Mouse (Mus musculus) neural tube, embryonic 15.5 days (tissue): ENCODE measurements around the gene Zc3h12a. TPM values are rescaled to one million over a fixed set of nuclear protein-coding genes. Genes with fewer than 3 reads are reported as not detected.

Source experiments
- ATAC-seq: fragments of 200-750 bp; cut with Nextera tagmentation; 2 replicates; pipeline ENCODE4 v1.8.0; 2017; ENCODE audit warnings: mild to moderate bottlenecking, moderate TSS enrichment, moderate library complexity; ENCODE audit not compliant: low FRiP score
- H3K27ac ChIP-seq: fragments of 300-500 bp; sonication (generic); replicated peaks from 2 replicates; pipeline ENCODE4 v1.5.1; 2015; ENCODE audit warnings: mild to moderate bottlenecking, inconsistent platforms
- H3K27me3 ChIP-seq: fragments of 300-500 bp; sonication (generic); replicated peaks from 2 replicates; pipeline ENCODE4 v1.6.1; 2015; ENCODE audit warnings: inconsistent platforms
- H3K36me3 ChIP-seq: fragments of 300-500 bp; sonication (generic); 2 replicates; pipeline ENCODE4 v1.6.1; 2015; ENCODE audit warnings: inconsistent platforms
- H3K4me1 ChIP-seq: fragments of 300-500 bp; sonication (generic); 2 replicates; pipeline ENCODE4 v1.6.1; 2015; ENCODE audit warnings: inconsistent platforms
- H3K4me2 ChIP-seq: fragments of 300-500 bp; sonication (generic); 2 replicates; pipeline ENCODE4 v1.6.1; 2015; ENCODE audit warnings: inconsistent platforms, mild to moderate bottlenecking, moderate library complexity
- H3K4me3 ChIP-seq: fragments of 300-500 bp; sonication (generic); replicated peaks from 2 replicates; pipeline ENCODE4 v1.5.1; 2015; ENCODE audit warnings: mild to moderate bottlenecking, inconsistent platforms
- H3K9ac ChIP-seq: fragments of 300-500 bp; sonication (generic); replicated peaks from 2 replicates; pipeline ENCODE4 v1.6.1; 2015; ENCODE audit warnings: mild to moderate bottlenecking, inconsistent platforms
- H3K9me3 ChIP-seq: fragments of 300-500 bp; sonication (generic); replicated peaks from 2 replicates; pipeline ENCODE4 v1.6.1; 2016; ENCODE audit warnings: inconsistent platforms
- WGBS: fragments of 180-500 bp; shearing (Covaris S2); methylation state at CpG from one replicate; pipeline ENCODE4 v1.1.7; 2015; ENCODE audit warnings: mixed read lengths; 5-methylcytosine and 5-hydroxymethylcytosine counted together
- polyA plus RNA-seq: library from polyadenylated mRNA; unstranded; fragments of >200 nt; fragmentation: Nextera tagmentation; extraction: Ambion mirVana; gene quantifications from 2 replicates; pipeline ENCODE4 v1.2.1, GENCODE M21; 2015

The Zc3h12a gene
- polyA plus RNA-seq = 0.15 and 0.68 TPM in 2 replicates

DNA sequence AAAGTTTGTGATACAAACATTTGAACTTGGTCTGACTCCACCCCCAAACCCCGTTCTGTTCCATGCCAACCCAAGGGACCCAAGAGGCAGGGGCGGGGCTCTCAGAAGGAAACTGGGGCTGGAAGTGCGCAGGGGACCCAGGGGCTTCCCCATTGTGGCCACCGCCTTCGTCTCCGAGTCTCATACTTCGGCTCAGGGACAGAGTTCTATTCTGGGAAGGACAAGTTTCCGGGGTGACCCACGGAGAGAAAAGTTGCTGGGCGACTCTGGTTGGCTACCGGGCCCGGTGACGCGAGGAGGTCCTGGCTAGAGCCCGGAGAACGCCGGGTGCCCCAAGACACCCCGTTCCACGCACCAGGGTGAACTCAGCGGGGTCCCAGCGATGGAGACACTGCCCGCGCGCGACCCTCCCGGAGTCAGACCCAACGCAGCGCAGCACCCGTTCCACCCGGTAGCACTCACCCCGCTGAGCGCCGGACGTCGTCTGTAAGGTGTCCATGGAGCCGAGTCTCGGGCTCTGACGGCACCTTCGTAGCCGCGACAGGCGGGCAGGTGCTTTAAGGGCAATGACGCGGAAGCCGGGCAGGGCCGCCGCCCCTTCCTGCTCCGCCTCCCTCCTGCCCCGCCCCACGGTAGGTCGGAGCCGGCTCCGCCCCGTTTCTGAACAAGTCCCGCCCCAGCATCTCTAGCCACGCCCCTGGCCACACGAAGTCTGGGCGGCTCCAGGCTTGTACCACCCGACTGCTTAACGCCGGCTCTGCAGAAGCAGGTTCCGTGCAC is at the start of gene Zc3h12a:
Gene Zc3h12a, minus strand, starts transcription at position 536 of the 780 bp plus-strand sequence.
- H3K9me3 ChIP-seq = no peaks in the 10 kb centered on the region
- WGBS = 1% methylated on average over 61 of the region's 62 CpGs

DNA sequence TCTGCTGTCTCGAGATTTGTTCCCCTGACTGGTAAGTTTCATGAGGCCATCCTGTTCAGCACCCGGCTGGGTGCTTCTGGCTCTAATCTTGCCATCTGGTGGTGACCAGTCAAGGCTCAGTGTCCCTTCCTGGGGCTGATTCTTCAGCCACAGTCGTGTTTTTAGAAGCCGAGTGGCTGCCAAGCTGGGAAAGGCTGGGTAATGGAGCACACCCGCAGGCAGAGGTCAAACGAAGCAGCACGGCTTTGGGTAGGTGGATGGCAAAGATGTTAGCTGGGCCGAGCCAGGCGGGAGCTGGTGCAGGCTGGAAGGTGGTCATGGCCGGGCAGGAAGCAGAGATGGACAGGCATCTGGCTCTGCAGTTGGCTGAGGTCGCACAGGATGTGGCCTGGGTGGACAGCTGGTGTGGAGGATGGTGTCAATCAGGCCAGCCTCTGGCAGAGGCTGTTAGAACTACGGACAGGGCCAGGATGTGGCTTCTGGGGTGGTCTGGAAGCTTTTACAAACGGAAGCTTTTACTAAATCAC is 49.1 kb upstream of the Zc3h12a start:
- H3K4me3 ChIP-seq = no peak overlapping the region
- peaks cover 26% of the 10 kb centered on the region for H3K4me1 ChIP-seq
- WGBS = 51% methylated on average over 13 of the region's 13 CpGs
- no peaks in the 10 kb centered on the region for H3K9me3 ChIP-seq
- H3K36me3 ChIP-seq = no peaks in the 10 kb centered on the region
- no peak overlapping the region for H3K9ac ChIP-seq
- no peaks in the 10 kb centered on the region for H3K27me3 ChIP-seq
- no peak for ATAC-seq
- H3K27ac ChIP-seq = no peak overlapping the region
- H3K4me2 ChIP-seq = no peak overlapping the region

More for the DNA sequence above, at the start of gene Zc3h12a:
- peak within 1 kb of the TSS; percentile 98 for H3K4me2 ChIP-seq
- H3K27ac ChIP-seq = no peak within 1 kb of the TSS
- peak; percentile 84 for ATAC-seq
- H3K27me3 ChIP-seq = peaks cover 17% of the 10 kb centered on the region
- H3K9ac ChIP-seq = peak within 1 kb of the TSS; percentile 65
- H3K4me3 ChIP-seq = peak within 1 kb of the TSS; percentile 64
- no peaks in the 10 kb centered on the region for H3K36me3 ChIP-seq
- H3K4me1 ChIP-seq = peaks cover 15% of the 10 kb centered on the region

DNA sequence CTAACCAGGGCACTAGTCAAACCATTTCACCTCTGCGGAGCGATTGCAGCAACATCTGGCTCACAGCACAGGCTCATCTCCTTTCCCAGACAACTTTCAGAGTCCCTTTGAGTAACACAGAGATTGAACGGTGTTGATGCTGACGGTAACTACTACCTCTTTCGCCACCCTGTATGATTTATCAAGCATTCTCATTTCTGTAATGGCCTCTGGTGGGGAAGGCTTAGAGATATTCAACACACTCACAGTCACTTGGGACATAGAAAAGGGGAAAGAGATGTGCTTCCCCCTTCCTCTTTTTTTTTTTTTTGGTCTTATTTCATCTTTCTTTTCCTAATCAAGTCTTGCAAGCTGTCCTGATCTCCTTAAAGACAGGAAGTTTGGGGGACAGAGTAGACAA is 48.5 kb upstream of the Zc3h12a start:
- H3K36me3 ChIP-seq = no peaks in the 10 kb centered on the region
- 83% methylated on average over 5 of the region's 5 CpGs for WGBS
- no peak overlapping the region for H3K4me3 ChIP-seq
- peaks cover 26% of the 10 kb centered on the region for H3K4me1 ChIP-seq
- no peak for ATAC-seq
- no peak overlapping the region for H3K27ac ChIP-seq
- H3K27me3 ChIP-seq = no peaks in the 10 kb centered on the region
- H3K9me3 ChIP-seq = no peaks in the 10 kb centered on the region
- H3K9ac ChIP-seq = no peak overlapping the region
- no peak overlapping the region for H3K4me2 ChIP-seq

DNA sequence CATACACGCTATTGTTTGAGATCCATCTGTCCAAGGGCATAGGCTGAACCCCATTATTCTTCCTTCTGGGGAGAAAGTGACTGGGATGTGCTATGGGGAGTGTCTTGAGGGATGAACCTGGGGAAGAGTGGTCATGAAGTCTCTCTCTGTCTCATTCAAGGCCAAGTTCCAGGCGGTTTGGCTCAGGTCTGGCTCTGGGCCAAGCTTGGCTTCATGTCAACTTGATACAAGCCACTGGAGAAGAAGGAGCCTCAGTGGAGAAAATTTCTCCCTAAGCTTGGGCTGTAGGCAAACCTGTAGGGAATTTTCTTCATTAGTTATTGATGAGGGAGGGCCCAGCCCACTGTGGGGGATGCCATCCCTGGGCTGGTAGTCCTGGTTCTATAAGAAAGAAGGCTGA is 48.0 kb upstream of the Zc3h12a start:
- H3K4me1 ChIP-seq = peaks cover 26% of the 10 kb centered on the region
- no peaks in the 10 kb centered on the region for H3K36me3 ChIP-seq
- ATAC-seq = no peak
- no peak overlapping the region for H3K27ac ChIP-seq
- no peaks in the 10 kb centered on the region for H3K9me3 ChIP-seq
- H3K4me3 ChIP-seq = no peak overlapping the region
- no peak overlapping the region for H3K9ac ChIP-seq
- no peak overlapping the region for H3K4me2 ChIP-seq
- no peaks in the 10 kb centered on the region for H3K27me3 ChIP-seq
- 58% methylated on average over 2 of the region's 2 CpGs for WGBS

DNA sequence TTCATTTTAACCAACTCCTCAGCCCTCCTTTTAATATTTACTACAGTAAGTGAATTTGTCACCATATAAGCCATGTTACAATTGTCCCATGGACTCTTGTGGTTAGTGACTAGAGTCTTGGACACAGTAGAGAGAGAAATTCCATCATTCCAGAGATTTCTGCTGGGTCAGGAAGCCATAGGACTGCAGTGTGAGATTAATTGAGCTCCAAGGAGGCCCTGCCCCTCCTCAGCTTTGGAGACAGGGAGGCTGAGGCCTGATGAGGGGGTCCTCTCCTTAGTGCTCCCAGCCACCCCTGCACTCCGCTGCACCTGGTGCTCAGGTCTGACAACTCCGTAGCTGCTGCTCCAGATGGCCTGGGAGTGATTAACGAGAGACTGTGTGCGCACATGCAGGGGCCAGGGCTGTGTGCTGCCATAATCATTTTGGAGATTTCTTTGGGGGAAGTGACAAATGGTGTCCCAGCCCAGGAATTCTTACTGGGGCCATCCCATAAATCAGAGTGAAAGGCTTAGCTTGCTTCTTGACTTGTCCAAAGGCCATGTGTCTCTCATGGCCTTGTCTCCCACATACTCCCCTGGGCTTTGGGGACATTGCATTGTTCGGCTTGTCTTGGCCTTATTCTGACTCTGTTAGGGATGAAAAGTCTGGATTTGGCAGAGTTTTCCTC is 47.0 kb upstream of the Zc3h12a start:
- no peaks in the 10 kb centered on the region for H3K36me3 ChIP-seq
- 38% methylated on average over 5 of the region's 5 CpGs for WGBS
- ATAC-seq = no peak
- H3K27ac ChIP-seq = no peak overlapping the region
- no peak overlapping the region for H3K4me2 ChIP-seq
- no peaks in the 10 kb centered on the region for H3K9me3 ChIP-seq
- H3K27me3 ChIP-seq = no peaks in the 10 kb centered on the region
- H3K9ac ChIP-seq = no peak overlapping the region
- H3K4me1 ChIP-seq = peaks cover 26% of the 10 kb centered on the region
- no peak overlapping the region for H3K4me3 ChIP-seq

DNA sequence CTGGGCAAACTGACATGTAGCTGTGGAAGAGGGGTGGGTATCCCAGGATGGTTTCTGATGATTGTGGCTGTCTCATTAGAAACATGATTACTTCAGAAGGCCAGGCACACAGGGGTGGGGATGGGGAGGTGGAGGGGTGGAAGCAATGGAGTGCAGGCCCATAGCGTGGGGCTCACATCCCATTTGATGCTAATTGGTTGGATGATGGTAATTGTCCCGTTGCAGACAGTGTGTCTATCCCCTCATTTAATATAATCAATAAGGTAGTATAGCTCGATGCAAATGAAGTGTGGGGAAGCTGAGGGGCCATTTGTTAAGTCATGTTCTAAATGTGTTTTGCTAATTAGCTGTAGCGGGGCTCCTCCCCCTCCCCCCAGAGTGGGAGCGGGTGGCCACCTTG is 45.5 kb upstream of the Zc3h12a start:
- Histone ChIP-seq H3K4me1 (peaks cover 26% of the 10 kb centered on the region), H3K9ac (no peak overlapping the region), H3K4me2 (no peak overlapping the region), H3K27ac (no peak overlapping the region), H3K4me3 (no peak overlapping the region), H3K9me3 (no peaks in the 10 kb centered on the region), H3K27me3 (no peaks in the 10 kb centered on the region), H3K36me3 (no peaks in the 10 kb centered on the region)
- ATAC-seq = no peak
- 19% methylated on average over 5 of the region's 5 CpGs for WGBS

DNA sequence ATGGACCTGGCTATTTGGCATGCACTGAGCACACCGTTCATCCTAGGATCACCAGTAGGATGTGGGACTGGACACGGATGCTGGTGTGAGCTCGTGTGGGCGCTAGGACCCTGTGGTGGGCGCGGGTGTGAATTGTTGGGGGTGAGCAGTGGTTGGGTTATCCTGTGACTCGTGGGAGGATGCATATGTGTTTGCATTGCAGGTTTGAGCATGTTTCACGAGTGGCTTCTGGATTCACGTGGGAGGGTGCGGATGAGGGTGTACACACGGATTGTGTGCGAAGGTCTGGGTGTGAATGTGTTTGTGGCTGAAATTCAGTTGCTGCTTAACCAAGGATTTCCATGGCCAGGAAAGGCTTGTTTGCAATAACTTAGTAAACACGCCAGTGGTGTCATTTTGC is 45.1 kb upstream of the Zc3h12a start:
- ATAC-seq = no peak
- no peaks in the 10 kb centered on the region for H3K36me3 ChIP-seq
- H3K9me3 ChIP-seq = no peaks in the 10 kb centered on the region
- 86% methylated on average over 13 of the region's 13 CpGs for WGBS
- no peak overlapping the region for H3K4me2 ChIP-seq
- no peak overlapping the region for H3K9ac ChIP-seq
- H3K4me3 ChIP-seq = no peak overlapping the region
- H3K27ac ChIP-seq = no peak overlapping the region
- H3K27me3 ChIP-seq = no peaks in the 10 kb centered on the region
- H3K4me1 ChIP-seq = peaks cover 26% of the 10 kb centered on the region

DNA sequence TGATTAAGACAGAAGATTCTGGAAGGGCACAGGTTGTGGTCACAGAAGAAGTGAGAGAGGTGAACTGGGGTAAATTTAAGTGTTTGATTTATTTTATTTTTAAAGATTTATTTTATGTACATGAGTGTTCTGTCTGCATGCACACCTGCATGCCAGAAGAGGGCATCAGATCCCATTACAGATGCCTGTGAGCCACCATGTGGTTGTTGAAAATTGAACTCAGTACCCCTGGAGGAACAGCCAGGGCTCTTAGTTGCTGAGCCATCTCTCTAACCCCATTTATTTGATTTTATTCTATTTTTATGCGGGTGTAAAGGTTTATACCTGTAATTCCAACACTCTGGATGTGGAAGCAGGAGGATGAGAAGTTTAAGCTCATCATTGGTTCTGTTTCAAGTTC is 40.1 kb upstream of the Zc3h12a start:
- Histone ChIP-seq H3K27ac (no peak overlapping the region), H3K27me3 (no peaks in the 10 kb centered on the region), H3K4me2 (no peak overlapping the region), H3K9me3 (no peaks in the 10 kb centered on the region), H3K4me1 (peaks cover 3% of the 10 kb centered on the region; the same call in 1 of the 2 replicates), H3K36me3 (no peaks in the 10 kb centered on the region), H3K4me3 (no peak overlapping the region), H3K9ac (no peak overlapping the region)
- WGBS = 81% methylated on average over 1 of the region's 1 CpGs
- no peak for ATAC-seq

DNA sequence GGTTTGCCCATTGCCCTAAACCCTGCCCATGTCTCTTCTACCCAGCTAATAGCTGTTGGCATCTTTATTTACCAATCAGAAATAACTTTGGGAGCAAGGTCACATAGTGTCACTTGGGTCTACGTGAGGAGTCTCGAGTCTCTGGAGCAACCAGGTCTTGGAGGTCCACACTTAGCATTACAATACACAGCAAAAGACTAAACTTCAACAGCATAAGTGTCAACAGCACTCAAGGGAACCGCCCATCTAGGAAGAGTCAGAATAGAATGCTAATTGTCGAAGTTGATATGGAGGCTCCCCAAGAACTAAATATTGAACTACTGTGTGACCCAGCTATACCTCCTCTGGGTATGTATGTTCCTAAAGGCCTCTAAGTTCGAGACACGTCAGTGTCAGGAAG is 37.2 kb upstream of the Zc3h12a start:
- H3K9me3 ChIP-seq = no peaks in the 10 kb centered on the region
- no peak overlapping the region for H3K27ac ChIP-seq
- no peak overlapping the region for H3K9ac ChIP-seq
- no peak overlapping the region for H3K4me2 ChIP-seq
- peaks cover 6% of the 10 kb centered on the region; the same call in 1 of the 2 replicates for H3K27me3 ChIP-seq
- H3K36me3 ChIP-seq = no peaks in the 10 kb centered on the region
- H3K4me1 ChIP-seq = peaks cover 7% of the 10 kb centered on the region
- 92% methylated on average over 6 of the region's 6 CpGs for WGBS
- H3K4me3 ChIP-seq = no peak overlapping the region
- ATAC-seq = no peak

DNA sequence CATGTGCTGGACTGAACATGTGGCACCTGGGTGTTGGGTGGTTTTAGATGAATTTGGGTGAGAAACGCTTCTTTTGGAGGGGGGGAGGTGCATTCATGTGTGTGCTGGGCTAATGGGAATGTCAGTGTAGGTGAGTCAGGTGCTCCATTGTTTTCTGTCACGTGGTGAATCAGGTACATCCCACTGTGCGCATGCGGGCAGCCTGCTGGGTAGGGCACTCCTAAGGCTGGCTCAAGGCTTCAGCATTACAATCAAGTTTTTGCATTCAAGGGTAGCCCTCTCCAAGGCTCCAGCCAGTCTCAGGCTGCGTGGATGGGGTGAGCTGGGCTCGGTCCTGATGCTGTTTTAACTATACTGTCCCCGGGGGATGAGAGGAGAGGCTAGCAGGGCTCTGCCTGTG is 35.1 kb upstream of the Zc3h12a start:
- Histone ChIP-seq H3K27me3 (peaks cover 6% of the 10 kb centered on the region), H3K4me2 (no peak overlapping the region), H3K4me3 (no peak overlapping the region), H3K9me3 (no peaks in the 10 kb centered on the region), H3K27ac (no peak overlapping the region), H3K4me1 (peaks cover 7% of the 10 kb centered on the region), H3K36me3 (no peaks in the 10 kb centered on the region), H3K9ac (no peak overlapping the region)
- no peak for ATAC-seq
- WGBS = 65% methylated on average over 7 of the region's 7 CpGs

DNA sequence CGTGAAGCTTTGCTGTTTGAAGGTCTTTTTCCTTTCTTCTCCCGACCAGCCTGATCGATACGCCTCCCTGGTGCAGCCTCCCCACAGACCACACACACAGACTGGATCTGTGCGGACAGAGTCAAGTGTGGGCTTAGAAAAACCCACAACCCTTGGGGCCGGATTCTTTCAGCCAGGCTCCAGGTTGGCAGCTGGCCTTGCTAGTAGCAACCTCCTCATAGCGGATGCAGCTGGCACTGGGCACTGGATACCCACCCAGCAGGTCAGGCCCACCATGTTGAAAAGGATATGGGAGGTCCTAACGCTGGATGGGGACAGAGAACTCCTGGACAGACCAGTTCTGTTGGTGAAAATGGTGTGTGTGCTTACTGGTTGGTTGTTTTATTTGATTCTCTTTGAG is 33.8 kb upstream of the Zc3h12a start:
- Histone ChIP-seq H3K4me3 (no peak overlapping the region), H3K27me3 (peaks cover 6% of the 10 kb centered on the region), H3K36me3 (no peaks in the 10 kb centered on the region), H3K9me3 (no peaks in the 10 kb centered on the region), H3K27ac (no peak overlapping the region), H3K9ac (no peak overlapping the region), H3K4me2 (no peak overlapping the region), H3K4me1 (peaks cover 7% of the 10 kb centered on the region)
- no peak for ATAC-seq
- 49% methylated on average over 8 of the region's 8 CpGs for WGBS

DNA sequence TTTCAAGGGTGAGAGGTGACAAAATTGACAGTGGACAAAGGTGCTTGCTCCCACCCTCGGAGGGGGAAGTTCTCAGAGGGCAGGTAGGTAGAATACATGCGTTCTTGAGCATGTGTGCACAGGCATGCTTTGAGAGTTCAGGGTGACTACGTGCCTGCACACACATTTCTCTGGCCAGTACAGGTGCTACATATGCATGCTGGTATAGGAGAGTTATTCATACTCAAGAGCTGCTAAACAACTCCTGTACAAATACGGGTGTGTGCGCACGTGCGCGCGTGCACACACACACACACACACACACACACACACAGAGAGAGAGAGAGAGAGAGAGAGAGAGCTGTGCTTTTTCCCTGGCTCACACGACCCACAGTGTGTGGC is 33.3 kb upstream of the Zc3h12a start:
- H3K36me3 ChIP-seq = no peaks in the 10 kb centered on the region
- 75% methylated on average over 10 of the region's 10 CpGs for WGBS
- H3K27me3 ChIP-seq = peaks cover 6% of the 10 kb centered on the region
- H3K4me1 ChIP-seq = peaks cover 7% of the 10 kb centered on the region
- H3K9me3 ChIP-seq = no peaks in the 10 kb centered on the region
- no peak for ATAC-seq
- H3K27ac ChIP-seq = no peak overlapping the region
- no peak overlapping the region for H3K4me3 ChIP-seq
- H3K9ac ChIP-seq = no peak overlapping the region
- no peak overlapping the region for H3K4me2 ChIP-seq
